Mouse (Mus musculus) ES-Bruce4 (cell line): Measurements from ENCODE around the gene Ncbp3.

Source experiments
- CTCF ChIP-seq: IDR thresholded peaks from one replicate; pipeline ENCODE4 v1.8.1; 2011; ENCODE audit warnings: low read depth, low read length
- EP300 ChIP-seq: IDR thresholded peaks from 2 replicates; pipeline ENCODE4 v1.6.1; 2011; ENCODE audit warnings: low read depth, low read length; ENCODE audit not compliant: insufficient read depth

DNA sequence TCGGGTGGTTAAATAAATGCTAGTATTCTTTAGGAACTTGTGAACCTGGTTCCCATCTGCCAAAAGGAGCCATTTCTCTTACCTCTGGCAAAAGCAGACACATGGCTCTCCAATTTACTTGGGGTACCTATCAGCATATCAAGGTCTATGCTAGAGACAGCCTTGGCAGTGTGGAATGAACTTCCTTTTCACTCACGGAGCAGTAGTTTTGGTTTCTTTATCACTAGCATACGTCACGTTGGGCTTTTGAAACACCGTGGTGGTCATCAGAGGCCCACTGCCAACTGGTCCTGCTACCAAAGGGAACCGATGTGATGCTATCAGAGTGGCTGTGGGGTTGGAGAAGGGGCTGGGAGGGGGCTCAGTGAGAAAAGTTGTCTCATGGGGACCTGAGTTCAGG is 85.4 kb downstream of the Ncbp3 start:
- TF ChIP-seq EP300 = no peak
- TF ChIP-seq CTCF = no peak
